Mouse (Mus musculus) heart, embryonic 10.5 days (tissue): Measurements from ENCODE around the gene Abcb6. TPM values are rescaled to one million over a fixed set of nuclear protein-coding genes. Genes with fewer than 3 reads are reported as not detected.
A peak's percentile ranks its signal among the peaks of the same experiment; 100 is the strongest.

Source experiments
- DNase-seq: peaks from one replicate; pipeline ENCODE4 v3.0.0-alpha.2; 2017; ENCODE audit warnings: low spot score
- H3K27ac ChIP-seq: fragments of 300-500 bp; sonication (generic); 2 replicates; pipeline ENCODE4 v1.5.1; 2016; ENCODE audit warnings: mild to moderate bottlenecking
- H3K27me3 ChIP-seq: fragments of 300-500 bp; sonication (generic); 2 replicates; pipeline ENCODE4 v1.6.1; 2016; ENCODE audit warnings: mild to moderate bottlenecking; ENCODE audit not compliant: poor library complexity, insufficient read depth, severe bottlenecking
- H3K36me3 ChIP-seq: fragments of 300-500 bp; sonication (generic); 2 replicates; pipeline ENCODE4 v1.6.1; 2016; ENCODE audit warnings: mild to moderate bottlenecking, moderate library complexity
- H3K4me1 ChIP-seq: fragments of 300-500 bp; sonication (generic); 2 replicates; pipeline ENCODE4 v1.6.1; 2016; ENCODE audit warnings: mild to moderate bottlenecking
- H3K4me3 ChIP-seq: fragments of 300-500 bp; sonication (generic); 2 replicates; pipeline ENCODE4 v1.5.1; 2016; ENCODE audit warnings: mild to moderate bottlenecking, moderate library complexity
- H3K9me3 ChIP-seq: fragments of 300-500 bp; sonication (generic); 2 replicates; pipeline ENCODE4 v1.6.1; 2016; ENCODE audit warnings: mild to moderate bottlenecking, moderate library complexity
- WGBS: fragments of 180-500 bp; shearing (Covaris S2); methylation state at CpG from one replicate; pipeline ENCODE4 v1.1.7; 2016; 5-methylcytosine and 5-hydroxymethylcytosine counted together
- polyA plus RNA-seq: library from polyadenylated mRNA; unstranded; fragments of >200 nt; fragmentation: Nextera tagmentation; extraction: Ambion mirVana; gene quantifications from 2 replicates; pipeline ENCODE4 v1.2.1, GENCODE M21; 2016

The Abcb6 gene
- polyA plus RNA-seq, 1 experiment from 2014 or later: 29.8 TPM

- DNase-seq: no peak
- Histone ChIP-seq H3K36me3 (peaks cover 49% of the 10 kb centered on the region), H3K27me3 (no peaks in the 10 kb centered on the region), H3K4me1 (peaks cover 22% of the 10 kb centered on the region), H3K9me3 (no peaks in the 10 kb centered on the region), H3K27ac (0 out of 2 replicates have a peak overlapping the region, but pooled peaks have one; percentile 93), H3K4me3 (peak overlapping the region; percentile 82; the same call in 1 of the 2 replicates)
- WGBS: 43% methylated on average over 2 of the region's 2 CpGs
These were observed 10.4 kb upstream of the Abcb6 start for GRCm38 (mm10) chr1:75190577-75190976.

- H3K36me3 ChIP-seq: peaks cover 62% of the 10 kb centered on the region
- no peak overlapping the region for H3K27ac ChIP-seq
- H3K27me3 ChIP-seq: no peaks in the 10 kb centered on the region
- H3K4me1 ChIP-seq: peaks cover 16% of the 10 kb centered on the region
- no peak overlapping the region for H3K4me3 ChIP-seq
- H3K9me3 ChIP-seq: no peaks in the 10 kb centered on the region
- DNase-seq: no peak
- 77% methylated on average over 2 of the region's 2 CpGs for WGBS
These were observed 7.8 kb upstream of the Abcb6 start for GRCm38 (mm10) chr1:75187914-75188483.

GRCm38 (mm10) chr1:75187126-75187525, 6.9 kb upstream of the Abcb6 start:
- Histone ChIP-seq H3K4me1 (peaks cover 14% of the 10 kb centered on the region), H3K4me3 (no peak overlapping the region), H3K36me3 (peaks cover 71% of the 10 kb centered on the region), H3K27ac (no peak overlapping the region), H3K9me3 (no peaks in the 10 kb centered on the region), H3K27me3 (no peaks in the 10 kb centered on the region)
- DNase-seq: no peak

GRCm38 (mm10) chr1:75185495-75185894, 5.3 kb upstream of the Abcb6 start:
- no peaks in the 10 kb centered on the region for H3K9me3 ChIP-seq
- H3K36me3 ChIP-seq: peaks cover 80% of the 10 kb centered on the region
- no peak overlapping the region for H3K4me3 ChIP-seq
- H3K27ac ChIP-seq: no peak overlapping the region
- peaks cover 10% of the 10 kb centered on the region for H3K4me1 ChIP-seq
- DNase-seq: no peak
- 89% methylated on average over 11 of the region's 11 CpGs for WGBS
- H3K27me3 ChIP-seq: no peaks in the 10 kb centered on the region

GRCm38 (mm10) chr1:75182160-75182559, 2.0 kb upstream of the Abcb6 start:
- H3K27me3 ChIP-seq: no peaks in the 10 kb centered on the region
- 72% methylated on average over 4 of the region's 4 CpGs for WGBS
- H3K4me1 ChIP-seq: peaks cover 14% of the 10 kb centered on the region
- no peak overlapping the region for H3K27ac ChIP-seq
- DNase-seq: no peak
- peaks cover 68% of the 10 kb centered on the region for H3K36me3 ChIP-seq
- no peak overlapping the region for H3K4me3 ChIP-seq
- no peaks in the 10 kb centered on the region for H3K9me3 ChIP-seq

GRCm38 (mm10) chr1:75181377-75181870, 1.2 kb upstream of the Abcb6 start:
- H3K27me3 ChIP-seq: no peaks in the 10 kb centered on the region
- WGBS: 81% methylated on average over 4 of the region's 4 CpGs
- no peak for DNase-seq
- peaks cover 14% of the 10 kb centered on the region for H3K4me1 ChIP-seq
- no peaks in the 10 kb centered on the region for H3K9me3 ChIP-seq
- peaks cover 68% of the 10 kb centered on the region for H3K36me3 ChIP-seq
- no peak overlapping the region for H3K27ac ChIP-seq
- no peak overlapping the region for H3K4me3 ChIP-seq

GRCm38 (mm10) chr1:75180741-75181140, 549 bp upstream of the Abcb6 start:
- no peaks in the 10 kb centered on the region for H3K27me3 ChIP-seq
- no peak for DNase-seq
- H3K4me3 ChIP-seq: peak overlapping the region; percentile 80
- peaks cover 68% of the 10 kb centered on the region for H3K36me3 ChIP-seq
- WGBS: 34% methylated on average over 7 of the region's 7 CpGs
- H3K27ac ChIP-seq: peak overlapping the region; percentile 77
- no peaks in the 10 kb centered on the region for H3K9me3 ChIP-seq
- H3K4me1 ChIP-seq: peaks cover 14% of the 10 kb centered on the region

- H3K27ac ChIP-seq: peak overlapping the region; percentile 77
- H3K4me1 ChIP-seq: peaks cover 14% of the 10 kb centered on the region
- peak; percentile 81 for DNase-seq
- WGBS: 8% methylated on average over 23 of the region's 23 CpGs
- peak overlapping the region; percentile 80 for H3K4me3 ChIP-seq
- H3K9me3 ChIP-seq: no peaks in the 10 kb centered on the region
- H3K36me3 ChIP-seq: peaks cover 66% of the 10 kb centered on the region
- no peaks in the 10 kb centered on the region for H3K27me3 ChIP-seq
These were observed 673 bp downstream of the Abcb6 start for GRCm38 (mm10) chr1:75179334-75180104.

- Histone ChIP-seq H3K4me1 (peaks cover 16% of the 10 kb centered on the region), H3K27ac (peak within 1 kb of the TSS; percentile 94), H3K36me3 (peaks cover 40% of the 10 kb centered on the region), H3K9me3 (no peaks in the 10 kb centered on the region), H3K27me3 (no peaks in the 10 kb centered on the region), H3K4me3 (peak within 1 kb of the TSS; percentile 89)
- DNase-seq: peak; percentile 99
- 1% methylated on average over 56 of the region's 59 CpGs for WGBS
These were observed 11.4 kb downstream of the Abcb6 start, which contains the start of gene Zfand2b for GRCm38 (mm10) chr1:75168472-75169464. Gene Zfand2b, plus strand, starts transcription at chr1:75168646.

- H3K4me3 ChIP-seq: peak overlapping the region; percentile 89
- no peak for DNase-seq
- WGBS: 8% methylated on average over 7 of the region's 7 CpGs
These were observed 12.1 kb downstream of the Abcb6 start for GRCm38 (mm10) chr1:75168093-75168471.

GRCm38 (mm10) chr1:75160256-75160617, 20.0 kb downstream of the Abcb6 start:
- Histone ChIP-seq H3K36me3 (no peaks in the 10 kb centered on the region), H3K4me1 (no peaks in the 10 kb centered on the region), H3K9me3 (no peaks in the 10 kb centered on the region), H3K27me3 (no peaks in the 10 kb centered on the region), H3K27ac (no peak overlapping the region), H3K4me3 (no peak overlapping the region)
- no peak for DNase-seq
- WGBS: 57% methylated on average over 4 of the region's 4 CpGs

More at GRCm38 (mm10) chr1:75168093-75168471, 12.1 kb downstream of the Abcb6 start:
- H3K27ac ChIP-seq: peak overlapping the region; percentile 94
- no peaks in the 10 kb centered on the region for H3K27me3 ChIP-seq
- H3K4me1 ChIP-seq: peaks cover 16% of the 10 kb centered on the region
- no peaks in the 10 kb centered on the region for H3K9me3 ChIP-seq
- peaks cover 33% of the 10 kb centered on the region for H3K36me3 ChIP-seq

- Histone ChIP-seq H3K36me3 (no peaks in the 10 kb centered on the region), H3K9me3 (no peaks in the 10 kb centered on the region), H3K4me3 (no peak overlapping the region), H3K4me1 (no peaks in the 10 kb centered on the region), H3K27me3 (no peaks in the 10 kb centered on the region), H3K27ac (no peak overlapping the region)
- no peak for DNase-seq
- WGBS: 47% methylated on average over 5 of the region's 5 CpGs
These were observed 20.5 kb downstream of the Abcb6 start for GRCm38 (mm10) chr1:75159540-75160255.
